Mouse (Mus musculus): ENCODE data around the gene Atxn1. TPM values are rescaled to one million over a fixed set of nuclear protein-coding genes. Genes with fewer than 3 reads are reported as not detected.
A peak's percentile ranks its signal among the peaks of the same experiment; 100 is the strongest.

Atxn1 gene
- polyA plus RNA-seq, 1 experiment from 2014 or later: 6.8 TPM

DNA sequence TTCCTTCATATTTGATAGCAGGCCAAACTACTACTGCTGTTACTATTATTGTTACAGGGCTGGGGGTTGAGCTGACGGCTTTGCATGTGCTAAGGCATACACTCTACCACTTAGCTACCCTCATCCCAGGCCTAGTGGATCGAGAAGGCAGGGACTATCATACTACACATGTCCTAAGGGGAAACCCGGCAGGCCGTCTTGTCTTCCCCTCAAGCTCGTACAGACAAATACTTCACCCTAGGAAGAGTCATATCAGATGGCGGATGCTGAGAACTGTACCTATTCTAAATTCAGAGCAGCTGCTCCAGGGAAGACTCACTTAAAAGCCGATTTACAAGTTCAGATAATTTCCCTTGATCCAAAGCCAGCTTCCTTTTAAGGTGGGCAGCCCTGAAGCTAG is 40.8 kb upstream of the Atxn1 start:
- no peaks in the 10 kb centered on the region for H3K27me3 ChIP-seq (ENCODE audit: insufficient read depth, low read length)
- no peak overlapping the region for H3K9ac ChIP-seq (ENCODE audit: low read depth, low read length)
- peaks cover 14% of the 10 kb centered on the region; the same call in 1 of the 2 replicates for H3K4me1 ChIP-seq (replicated peaks; ENCODE audit: insufficient read depth, low read length)
- H3K4me2 ChIP-seq (ENCODE audit: low read length): no peak overlapping the region
- WGBS: 24% methylated on average over 7 of the region's 7 CpGs
- no peak for TF ChIP-seq CTCF (IDR thresholded peaks at IDR 0.05; ENCODE audit: low read depth)
- H3K36me3 ChIP-seq (ENCODE audit: insufficient read depth, low read length): no peaks in the 10 kb centered on the region
- ATAC-seq (replicated peaks; ENCODE audit: low FRiP score, low read depth) (0 out of 2 replicates have a peak, but pooled peaks have one; percentile 14), DNase-seq (ENCODE audit: low spot score) (peak; percentile 33)
- no peak overlapping the region for H3K4me3 ChIP-seq (replicated peaks; ENCODE audit: low read depth, low read length)
- H3K9me3 ChIP-seq (replicated peaks; ENCODE audit: low read length): no peaks in the 10 kb centered on the region
- peak overlapping the region; percentile 75 for H3K27ac ChIP-seq

DNA sequence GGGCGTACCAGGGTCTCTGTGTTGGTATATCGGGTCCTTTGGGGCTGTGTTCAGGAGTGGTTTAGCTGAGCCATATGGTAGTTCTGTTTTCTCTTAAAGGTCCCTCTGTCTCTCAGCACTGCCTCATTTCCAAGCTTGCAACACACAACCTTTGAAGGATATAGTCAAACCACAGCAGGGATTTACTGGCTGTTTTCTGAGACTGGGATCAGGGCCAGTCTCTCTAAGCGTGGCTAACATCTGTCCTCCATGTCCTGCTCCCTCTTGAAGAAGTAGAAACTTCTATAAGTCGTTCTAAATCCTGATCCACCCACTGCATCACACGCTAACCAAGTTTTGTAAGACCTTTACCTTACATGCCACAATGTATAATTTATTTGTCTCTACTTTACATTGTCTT is 36.5 kb upstream of the Atxn1 start:
- ATAC-seq (replicated peaks; ENCODE audit: low FRiP score, low read depth): no peak
- Histone ChIP-seq H3K9me3 (replicated peaks; ENCODE audit: low read length) (no peaks in the 10 kb centered on the region), H3K4me1 (replicated peaks; ENCODE audit: insufficient read depth, low read length) (0 out of 2 replicates have a peak, but pooled peaks cover 8% of the 10 kb centered on the region), H3K27me3 (ENCODE audit: insufficient read depth, low read length) (no peaks in the 10 kb centered on the region), H3K27ac (no peak overlapping the region), H3K36me3 (ENCODE audit: insufficient read depth, low read length) (no peaks in the 10 kb centered on the region), H3K9ac (ENCODE audit: low read depth, low read length) (no peak overlapping the region), H3K4me2 (ENCODE audit: low read length) (no peak overlapping the region), H3K4me3 (replicated peaks; ENCODE audit: low read depth, low read length) (no peak overlapping the region)
- no peak for DNase-seq (ENCODE audit: low spot score)
- 78% methylated on average over 5 of the region's 5 CpGs for WGBS
- TF ChIP-seq CTCF (IDR thresholded peaks at IDR 0.05; ENCODE audit: low read depth): no peak

DNA sequence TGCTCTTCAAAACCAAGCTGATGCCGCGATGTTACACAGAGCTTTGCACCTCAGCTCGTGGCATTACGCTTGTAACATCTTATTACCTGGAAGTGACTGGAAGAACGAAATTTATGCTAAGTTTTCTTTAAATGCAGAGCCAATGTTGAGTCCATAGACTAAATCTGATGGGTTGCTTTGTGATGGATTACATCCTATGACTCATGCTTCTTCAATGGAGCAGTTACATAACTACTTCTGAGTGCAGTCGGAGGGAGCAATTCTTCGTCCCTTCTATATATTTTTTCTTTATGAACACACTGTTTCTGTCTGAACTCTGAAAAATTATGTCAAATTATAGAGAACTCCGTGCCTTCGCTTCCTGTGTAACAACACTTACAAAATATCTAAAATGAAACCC is 28.1 kb upstream of the Atxn1 start:
- DNase-seq (ENCODE audit: low spot score) (no peak), ATAC-seq (replicated peaks; ENCODE audit: low FRiP score, low read depth) (no peak)
- no peaks in the 10 kb centered on the region for H3K9me3 ChIP-seq (replicated peaks; ENCODE audit: low read length)
- WGBS: 82% methylated on average over 9 of the region's 9 CpGs
- no peaks in the 10 kb centered on the region for H3K4me1 ChIP-seq (replicated peaks; ENCODE audit: insufficient read depth, low read length)
- H3K27ac ChIP-seq: no peak overlapping the region
- no peaks in the 10 kb centered on the region for H3K36me3 ChIP-seq (ENCODE audit: insufficient read depth, low read length)
- H3K4me2 ChIP-seq (ENCODE audit: low read length): no peak overlapping the region
- no peak for TF ChIP-seq CTCF (IDR thresholded peaks at IDR 0.05; ENCODE audit: low read depth)
- no peak overlapping the region for H3K4me3 ChIP-seq (replicated peaks; ENCODE audit: low read depth, low read length)
- H3K9ac ChIP-seq (ENCODE audit: low read depth, low read length): no peak overlapping the region
- H3K27me3 ChIP-seq (ENCODE audit: insufficient read depth, low read length): no peaks in the 10 kb centered on the region

DNA sequence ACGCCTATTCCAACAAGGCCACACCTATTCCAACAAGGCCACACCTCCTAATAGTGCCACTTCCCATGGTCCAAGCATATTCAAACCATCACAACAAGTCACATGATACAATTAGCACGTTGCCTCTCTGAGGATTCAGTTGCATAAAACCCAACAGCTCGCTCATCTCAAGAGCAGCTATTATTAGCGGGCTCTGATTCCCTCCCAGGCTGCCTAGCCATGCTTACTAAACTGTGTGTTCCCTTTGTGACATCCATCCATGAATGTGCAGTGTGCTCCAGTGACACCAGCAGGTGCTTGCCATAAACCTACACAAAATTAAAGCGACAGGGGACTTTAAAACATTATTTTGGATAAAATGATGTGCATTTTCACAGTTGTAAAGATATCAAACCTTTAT is 25.7 kb upstream of the Atxn1 start:
- ATAC-seq (replicated peaks; ENCODE audit: low FRiP score, low read depth): no peak

DNA sequence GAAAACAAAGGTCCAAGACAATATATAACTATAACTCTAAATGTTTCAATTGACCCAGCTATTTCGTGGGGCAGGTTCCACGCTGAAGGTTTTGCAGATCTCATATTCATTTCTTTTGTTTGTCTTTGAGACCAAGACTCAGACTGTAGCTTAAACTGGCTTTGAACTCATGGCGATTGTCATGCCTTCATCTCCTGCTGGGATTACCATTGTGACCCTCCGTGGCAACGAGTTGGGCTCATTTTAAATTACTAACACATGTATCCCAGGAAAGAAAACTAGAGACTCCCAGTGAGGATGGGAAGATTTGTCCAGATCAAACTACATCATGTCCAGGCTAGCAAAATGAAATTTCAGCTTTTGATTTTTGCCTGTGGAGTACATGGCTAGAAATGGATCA is 14.4 kb upstream of the Atxn1 start:
- no peaks in the 10 kb centered on the region for H3K36me3 ChIP-seq (ENCODE audit: insufficient read depth, low read length)
- no peaks in the 10 kb centered on the region for H3K4me1 ChIP-seq (replicated peaks; ENCODE audit: insufficient read depth, low read length)
- no peak for ATAC-seq (replicated peaks; ENCODE audit: low FRiP score, low read depth)
- H3K4me2 ChIP-seq (ENCODE audit: low read length): no peak overlapping the region
- no peaks in the 10 kb centered on the region for H3K27me3 ChIP-seq (ENCODE audit: insufficient read depth, low read length)
- no peaks in the 10 kb centered on the region for H3K9me3 ChIP-seq (replicated peaks; ENCODE audit: low read length)
- WGBS: 70% methylated on average over 5 of the region's 5 CpGs
- no peak overlapping the region for H3K4me3 ChIP-seq (replicated peaks; ENCODE audit: low read depth, low read length)
- DNase-seq (ENCODE audit: low spot score): no peak
- TF ChIP-seq CTCF (IDR thresholded peaks at IDR 0.05; ENCODE audit: low read depth): no peak
- no peak overlapping the region for H3K9ac ChIP-seq (ENCODE audit: low read depth, low read length)
- H3K27ac ChIP-seq: no peak overlapping the region

More for the DNA sequence above, 25.7 kb upstream of the Atxn1 start:
- H3K9ac ChIP-seq (ENCODE audit: low read depth, low read length): no peak overlapping the region
- no peak for TF ChIP-seq CTCF (IDR thresholded peaks at IDR 0.05; ENCODE audit: low read depth)
- no peak for DNase-seq (ENCODE audit: low spot score)
- no peak overlapping the region for H3K4me3 ChIP-seq (replicated peaks; ENCODE audit: low read depth, low read length)
- H3K36me3 ChIP-seq (ENCODE audit: insufficient read depth, low read length): no peaks in the 10 kb centered on the region
- no peak overlapping the region for H3K4me2 ChIP-seq (ENCODE audit: low read length)
- H3K27me3 ChIP-seq (ENCODE audit: insufficient read depth, low read length): no peaks in the 10 kb centered on the region
- WGBS: 70% methylated on average over 5 of the region's 5 CpGs
- no peaks in the 10 kb centered on the region for H3K9me3 ChIP-seq (replicated peaks; ENCODE audit: low read length)
- H3K27ac ChIP-seq: no peak overlapping the region
- no peaks in the 10 kb centered on the region for H3K4me1 ChIP-seq (replicated peaks; ENCODE audit: insufficient read depth, low read length)

DNA sequence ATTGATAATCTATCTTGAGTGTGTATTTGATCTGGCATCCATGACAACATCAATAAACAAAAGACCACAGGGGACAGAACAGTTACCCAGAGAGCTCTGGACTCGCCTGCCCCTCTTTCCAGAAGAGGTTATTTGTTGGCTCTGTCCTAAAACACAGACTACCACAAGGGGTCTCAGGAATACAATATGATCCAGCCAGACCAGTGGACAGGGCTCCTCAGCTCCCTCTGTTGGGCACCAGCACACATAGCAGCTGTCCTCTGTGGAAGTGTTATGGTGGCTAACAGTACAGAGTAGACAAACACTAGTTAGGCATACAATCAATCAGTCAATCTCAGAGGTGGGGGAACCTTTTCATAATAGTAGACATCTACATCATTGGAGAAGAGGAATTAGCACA is 12.1 kb upstream of the Atxn1 start:
- Histone ChIP-seq H3K4me3 (replicated peaks; ENCODE audit: low read depth, low read length) (no peak overlapping the region), H3K9ac (ENCODE audit: low read depth, low read length) (no peak overlapping the region), H3K27ac (0 out of 2 replicates have a peak overlapping the region, but pooled peaks have one; percentile 50), H3K27me3 (ENCODE audit: insufficient read depth, low read length) (no peaks in the 10 kb centered on the region), H3K4me1 (replicated peaks; ENCODE audit: insufficient read depth, low read length) (no peaks in the 10 kb centered on the region), H3K4me2 (ENCODE audit: low read length) (no peak overlapping the region), H3K9me3 (replicated peaks; ENCODE audit: low read length) (no peaks in the 10 kb centered on the region), H3K36me3 (ENCODE audit: insufficient read depth, low read length) (no peaks in the 10 kb centered on the region)
- no peak; the same call in 1 of the 2 replicates for ATAC-seq (replicated peaks; ENCODE audit: low FRiP score, low read depth)
- 31% methylated on average over 1 of the region's 1 CpGs for WGBS
- DNase-seq (ENCODE audit: low spot score): peak; percentile 90
- peak; percentile 100 for TF ChIP-seq CTCF (IDR thresholded peaks at IDR 0.05; ENCODE audit: low read depth)

DNA sequence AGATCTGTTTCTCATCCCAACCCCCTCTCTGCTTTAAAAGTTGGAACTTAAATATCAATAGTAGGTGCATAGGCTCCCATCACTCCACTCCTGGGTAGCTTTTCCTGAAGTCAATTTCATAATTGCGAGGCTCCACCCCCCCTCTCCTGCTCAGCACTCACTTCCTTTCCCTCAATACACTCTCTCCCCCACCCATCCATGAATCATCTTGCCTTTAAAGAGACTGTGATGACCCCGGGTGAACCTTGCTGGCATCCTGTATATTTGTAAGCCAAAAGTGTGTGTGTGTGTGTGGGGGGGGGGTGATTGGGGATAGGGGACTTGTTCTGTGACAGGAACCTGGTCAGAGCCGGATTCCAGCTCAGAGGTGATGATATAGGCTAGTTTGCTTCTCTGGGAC is 9.8 kb upstream of the Atxn1 start:
- WGBS: 38% methylated on average over 3 of the region's 3 CpGs
- DNase-seq (ENCODE audit: low spot score) (no peak), ATAC-seq (replicated peaks; ENCODE audit: low FRiP score, low read depth) (no peak)
- Histone ChIP-seq H3K27me3 (ENCODE audit: insufficient read depth, low read length) (no peaks in the 10 kb centered on the region), H3K9ac (ENCODE audit: low read depth, low read length) (no peak overlapping the region), H3K4me1 (replicated peaks; ENCODE audit: insufficient read depth, low read length) (no peaks in the 10 kb centered on the region), H3K4me3 (replicated peaks; ENCODE audit: low read depth, low read length) (no peak overlapping the region), H3K9me3 (replicated peaks; ENCODE audit: low read length) (no peaks in the 10 kb centered on the region), H3K27ac (no peak overlapping the region), H3K36me3 (ENCODE audit: insufficient read depth, low read length) (no peaks in the 10 kb centered on the region), H3K4me2 (ENCODE audit: low read length) (no peak overlapping the region)
- no peak for TF ChIP-seq CTCF (IDR thresholded peaks at IDR 0.05; ENCODE audit: low read depth)
